ENCODE assay signal across 14 mouse cellular contexts in genomic region chr1:91770676-91771075, GRCm38 (mm10). TPM values are rescaled to one million over a fixed set of nuclear protein-coding genes. Genes with fewer than 3 reads are reported as not detected.
A peak's percentile ranks its signal among the peaks of the same experiment; 100 is the strongest.
DNase-seq lines count a peak whose midpoint lies in the region; ATAC-seq lines count a peak whose summit lies in the region.
"Had no signal": no experiment of that assay in that cellular context is flagged by ENCODE, and none has a peak within 500 bp of the region (broad histone marks: within the 10 kb centered on the region; RNA-seq: fewer than 3 reads in every experiment).

No protein-coding gene starts in this region.

- no peaks in the 10 kb centered on the region for H3K36me3 ChIP-seq in heart, embryonic 16.5 days (ENCODE audit: control insufficient read depth, insufficient read depth)
- no peaks in the 10 kb centered on the region for H3K36me3 ChIP-seq in midbrain, embryonic 10.5 days
- H3K36me3 ChIP-seq in midbrain, embryonic 14.5 days (ENCODE audit: control insufficient read depth, insufficient read depth, low read length): no peaks in the 10 kb centered on the region
- H3K36me3 ChIP-seq in embryonic facial prominence, embryonic 15.5 days: no peaks in the 10 kb centered on the region
- H3K36me3 ChIP-seq in liver, embryonic 15.5 days (replicated peaks): no peaks in the 10 kb centered on the region

- 9% methylated on average over 10 of the region's 10 CpGs for WGBS in heart, embryonic 16.5 days
- 22% methylated on average over 10 of the region's 10 CpGs for WGBS in midbrain, embryonic 10.5 days
- WGBS in midbrain, embryonic 14.5 days: 21% methylated on average over 10 of the region's 10 CpGs
- 9% methylated on average over 10 of the region's 10 CpGs for WGBS in embryonic facial prominence, embryonic 15.5 days
- WGBS in liver, embryonic 15.5 days (ENCODE audit: insufficient replicate concordance): 9% methylated on average over 10 of the region's 10 CpGs

- peak overlapping the region; percentile 63 for H3K4me2 ChIP-seq in heart, embryonic 16.5 days (ENCODE audit: low read depth, low read length)
- H3K4me2 ChIP-seq in midbrain, embryonic 14.5 days (ENCODE audit: low read length): no peak overlapping the region
- H3K4me2 ChIP-seq in embryonic facial prominence, embryonic 15.5 days (replicated peaks): peak overlapping the region; percentile 4
- peak overlapping the region; percentile 3; the same call in 1 of the 2 replicates for H3K4me2 ChIP-seq in liver, embryonic 15.5 days

- peak overlapping the region; percentile 35; the same call in 1 of the 2 replicates for H3K9ac ChIP-seq in heart, embryonic 16.5 days (ENCODE audit: low read length)
- no peak overlapping the region for H3K9ac ChIP-seq in midbrain, embryonic 14.5 days (replicated peaks; ENCODE audit: low read length)
- no peak overlapping the region for H3K9ac ChIP-seq in embryonic facial prominence, embryonic 15.5 days
- H3K9ac ChIP-seq in liver, embryonic 15.5 days: no peak overlapping the region

- peaks cover 7% of the 10 kb centered on the region for H3K4me1 ChIP-seq in heart, embryonic 16.5 days (ENCODE audit: control insufficient read depth, insufficient read depth, low read length)
- H3K4me1 ChIP-seq in midbrain, embryonic 10.5 days: peaks cover 15% of the 10 kb centered on the region
- H3K4me1 ChIP-seq in midbrain, embryonic 14.5 days (ENCODE audit: control insufficient read depth, insufficient read depth, low read length): 0 out of 2 replicates have a peak, but pooled peaks cover 5% of the 10 kb centered on the region
- H3K4me1 ChIP-seq in embryonic facial prominence, embryonic 15.5 days: peaks cover 19% of the 10 kb centered on the region
- no peaks in the 10 kb centered on the region for H3K4me1 ChIP-seq in liver, embryonic 15.5 days (replicated peaks)

- no peak for DNase-seq in heart, postnatal 10 days
- DNase-seq in midbrain, embryonic 10.5 days (ENCODE audit: low spot score): no peak
- DNase-seq in midbrain, embryonic 14.5 days: no peak
- DNase-seq in adrenal gland, adult 18-20 months (ENCODE audit: low spot score in 2 of 2): no peak
- no peak for DNase-seq in layer of hippocampus, adult 11-12 months (ENCODE audit: low spot score)
- DNase-seq: adrenal gland, adult 8-10 months; gastrocnemius, adult 2 months; thymus, postnatal 36 days had no signal

- ATAC-seq in heart, embryonic 16.5 days (replicated peaks; ENCODE audit: extremely low read depth, insufficient read depth, low FRiP score): no peak
- ATAC-seq in midbrain, embryonic 14.5 days (ENCODE audit: low FRiP score, low TSS enrichment): no peak
- ATAC-seq in embryonic facial prominence, embryonic 15.5 days (ENCODE audit: insufficient number of reproducible peaks, low FRiP score, low TSS enrichment, low read depth): no peak
- no peak for ATAC-seq in liver, embryonic 15.5 days (ENCODE audit: insufficient read depth)
- ATAC-seq: Patski had no signal

- peaks cover 7% of the 10 kb centered on the region for H3K27me3 ChIP-seq in heart, embryonic 16.5 days (ENCODE audit: control insufficient read depth, insufficient read depth, low read length)
- 0 out of 2 replicates have a peak, but pooled peaks cover 10% of the 10 kb centered on the region for H3K27me3 ChIP-seq in midbrain, embryonic 10.5 days (ENCODE audit: low read depth, poor library complexity, severe bottlenecking)
- no peaks in the 10 kb centered on the region for H3K27me3 ChIP-seq in midbrain, embryonic 14.5 days (ENCODE audit: control insufficient read depth, insufficient read depth, low read length)
- no peaks in the 10 kb centered on the region for H3K27me3 ChIP-seq in embryonic facial prominence, embryonic 15.5 days
- H3K27me3 ChIP-seq in liver, embryonic 15.5 days: peaks cover 6% of the 10 kb centered on the region; the same call in 1 of the 2 replicates

- peak overlapping the region; percentile 25 for H3K4me3 ChIP-seq in heart, embryonic 16.5 days (ENCODE audit: low read length)
- no peak overlapping the region for H3K4me3 ChIP-seq in midbrain, embryonic 10.5 days
- no peak overlapping the region for H3K4me3 ChIP-seq in midbrain, embryonic 14.5 days (replicated peaks; ENCODE audit: low read depth, low read length)
- no peak overlapping the region for H3K4me3 ChIP-seq in embryonic facial prominence, embryonic 15.5 days (replicated peaks)
- no peak overlapping the region for H3K4me3 ChIP-seq in liver, embryonic 15.5 days (replicated peaks)
- H3K4me3 ChIP-seq: gastrocnemius, adult 2 months had no signal

- no peaks in the 10 kb centered on the region for H3K9me3 ChIP-seq in heart, embryonic 16.5 days (replicated peaks; ENCODE audit: control insufficient read depth, low read length)
- H3K9me3 ChIP-seq in midbrain, embryonic 10.5 days (replicated peaks): no peaks in the 10 kb centered on the region
- H3K9me3 ChIP-seq in midbrain, embryonic 14.5 days (ENCODE audit: control insufficient read depth, low read length): no peaks in the 10 kb centered on the region
- H3K9me3 ChIP-seq in embryonic facial prominence, embryonic 15.5 days (replicated peaks): no peaks in the 10 kb centered on the region
- H3K9me3 ChIP-seq in liver, embryonic 15.5 days (replicated peaks): no peaks in the 10 kb centered on the region

- intact Hi-C loops in heart, postnatal 10 days (cut with DNase I): no loop called here

- no peak overlapping the region for H3K27ac ChIP-seq in heart, embryonic 16.5 days (ENCODE audit: low read length)
- 0 out of 2 replicates have a peak overlapping the region, but pooled peaks have one; percentile 1 for H3K27ac ChIP-seq in midbrain, embryonic 10.5 days (replicated peaks)
- no peak overlapping the region for H3K27ac ChIP-seq in midbrain, embryonic 14.5 days (replicated peaks; ENCODE audit: low read depth, low read length)
- no peak overlapping the region for H3K27ac ChIP-seq in embryonic facial prominence, embryonic 15.5 days (replicated peaks)
- no peak overlapping the region for H3K27ac ChIP-seq in liver, embryonic 15.5 days (replicated peaks)
- H3K27ac ChIP-seq: gastrocnemius, adult 2 months had no signal

RNA-seq across cellular contexts. Expression of gene Twist2, which starts 30.6 kb away (rescaled TPM):
- polyA plus RNA-seq in heart, embryonic 16.5 days (2015; fragmentation: Nextera tagmentation; extraction: Ambion mirVana): 2.1 and 2.6 TPM in 2 replicates
- 1 to 10 TPM; 3.7 to 5.5 TPM for total RNA-seq in heart, postnatal 10 days (2021)
- polyA plus RNA-seq in midbrain, embryonic 10.5 days (2016; fragmentation: Nextera tagmentation; extraction: Ambion mirVana): 9.4 and 12.3 TPM in 2 replicates
- polyA plus RNA-seq in midbrain, embryonic 14.5 days (2014; fragmentation: Nextera tagmentation; extraction: Ambion mirVana): 1.4 and 1.6 TPM in 2 replicates
- polyA plus RNA-seq in embryonic facial prominence, embryonic 15.5 days (2015; fragmentation: Nextera tagmentation; extraction: Ambion mirVana): 71.8 and 86.8 TPM in 2 replicates
- 0.26 TPM in 1 of 2 replicates, not detected in the other for polyA plus RNA-seq in liver, embryonic 15.5 days (2015; fragmentation: Nextera tagmentation; extraction: Ambion mirVana)
- total RNA-seq in adrenal gland, adult 18-20 months (2021): 1 to 10 TPM; 1.7 to 4.0 TPM
- total RNA-seq: common myeloid progenitor, adult 5-6 weeks; megakaryocyte-erythroid progenitor cell, adult 5-6 weeks had no signal
